Mouse (Mus musculus) MEL (cell line): ENCODE results near the gene Syt16. TPM values are rescaled to one million over a fixed set of nuclear protein-coding genes. Genes with fewer than 3 reads are reported as not detected.

Experiments used
- DNase-seq: peaks from one replicate; pipeline ENCODE4 v3.0.0; 2011; ENCODE audit warnings: low read depth, low spot score
- H3K27ac ChIP-seq: 2 replicates; pipeline ENCODE4 v1.5.1; 2012; ENCODE audit warnings: low read depth, mild to moderate bottlenecking, control low read depth, low read length, moderate library complexity; ENCODE audit not compliant: control insufficient read depth
- H3K27me3 ChIP-seq, 2 experiments: fragments of 150-350 bp in 1 of 2; sonication (generic) in 1 of 2; 2 replicates each; pipeline ENCODE4 v1.6.1; 2012; ENCODE audit warnings: low read length in 2 of 2, mild to moderate bottlenecking in 2 of 2, improper control_type of control experiment in 1 of 2, moderate library complexity in 1 of 2; ENCODE audit not compliant: insufficient read depth in 2 of 2, control insufficient read depth in 1 of 2
- H3K36me3 ChIP-seq, 2 experiments: 2 replicates each; pipeline ENCODE4 v1.6.1; 2012 to 2014; ENCODE audit warnings: low read length in 2 of 2, improper control_type of control experiment in 1 of 2, inconsistent platforms in 1 of 2, mild to moderate bottlenecking in 1 of 2; ENCODE audit not compliant: insufficient read depth in 2 of 2, control insufficient read depth in 1 of 2
- H3K4me1 ChIP-seq, 2 experiments: fragments of 150-350 bp in 1 of 2; sonication (generic) in 1 of 2; 2 replicates each; pipeline ENCODE4 v1.6.1; 2012; ENCODE audit warnings: low read length in 2 of 2, improper control_type of control experiment in 1 of 2, mild to moderate bottlenecking in 1 of 2; ENCODE audit not compliant: insufficient read depth in 2 of 2, control insufficient read depth in 1 of 2
- H3K4me3 ChIP-seq, 2 experiments: fragments of 150-350 bp in 1 of 2; sonication (generic) in 1 of 2; 2 replicates each; pipeline ENCODE4 v1.5.1; 2012; ENCODE audit warnings: low read depth in 2 of 2, low read length in 2 of 2, mild to moderate bottlenecking in 2 of 2, moderate library complexity in 2 of 2, control low read depth in 1 of 2, improper control_type of control experiment in 1 of 2; ENCODE audit not compliant: control insufficient read depth in 1 of 2, insufficient read depth in 1 of 2
- H3K79me2 ChIP-seq: 2 replicates; pipeline ENCODE4 v1.6.1; 2012; ENCODE audit warnings: mild to moderate bottlenecking, low read length, moderate library complexity; ENCODE audit not compliant: control insufficient read depth, poor library complexity, insufficient read depth
- H3K9ac ChIP-seq: 2 replicates; pipeline ENCODE4 v1.6.1; 2012; ENCODE audit warnings: low read depth, mild to moderate bottlenecking, control low read depth, low read length, moderate library complexity; ENCODE audit not compliant: control insufficient read depth, poor library complexity, severe bottlenecking
- H3K9me3 ChIP-seq: fragments of 150-350 bp; sonication (generic); replicated peaks from 2 replicates; pipeline ENCODE4 v1.6.1; 2012; ENCODE audit warnings: mild to moderate bottlenecking, low read length, improper control_type of control experiment, moderate library complexity; ENCODE audit not compliant: insufficient read depth
- CHD2 ChIP-seq: IDR thresholded peaks from 2 replicates; pipeline ENCODE4 v1.6.1; 2011; ENCODE audit warnings: low read length, improper control_type of control experiment
- E2F4 ChIP-seq: IDR thresholded peaks from 2 replicates; pipeline ENCODE4 v1.6.1; 2011; ENCODE audit warnings: low read depth, low read length, improper control_type of control experiment, borderline replicate concordance
- ELF1 ChIP-seq: IDR thresholded peaks from 2 replicates; pipeline ENCODE4 v1.6.1; 2014; ENCODE audit warnings: low read depth, mild to moderate bottlenecking, inconsistent platforms, low read length, improper control_type of control experiment, moderate library complexity
- EP300 ChIP-seq, 2 experiments: IDR thresholded peaks; 2 replicates each; pipeline ENCODE4 v1.6.1; 2011; ENCODE audit warnings: improper control_type of control experiment in 2 of 2, low read length in 2 of 2, low read depth in 1 of 2, mild to moderate bottlenecking in 1 of 2
- GABPA ChIP-seq: IDR thresholded peaks from 2 replicates; pipeline ENCODE4 v1.6.1; 2012; ENCODE audit warnings: low read depth, mild to moderate bottlenecking, inconsistent platforms, low read length, improper control_type of control experiment, moderate library complexity
- GATA1 ChIP-seq: IDR thresholded peaks from 2 replicates; pipeline ENCODE4 v1.6.1; 2011; ENCODE audit warnings: low read depth, low read length, improper control_type of control experiment
- HCFC1 ChIP-seq: IDR thresholded peaks from 2 replicates; pipeline ENCODE4 v1.6.1; 2012; ENCODE audit warnings: low read depth, mild to moderate bottlenecking, inconsistent platforms, low read length, improper control_type of control experiment, moderate library complexity
- JUND ChIP-seq: IDR thresholded peaks from 2 replicates; pipeline ENCODE4 v1.6.1; 2011; ENCODE audit warnings: low read depth, mild to moderate bottlenecking, improper control_type of control experiment, low read length
- MAFK ChIP-seq: IDR thresholded peaks from 2 replicates; pipeline ENCODE4 v1.6.1; 2011; ENCODE audit warnings: low read depth, mild to moderate bottlenecking, low read length, improper control_type of control experiment, borderline replicate concordance
- MAZ ChIP-seq: IDR thresholded peaks from 2 replicates; pipeline ENCODE4 v1.6.1; 2012; ENCODE audit warnings: low read depth, mild to moderate bottlenecking, inconsistent platforms, low read length, improper control_type of control experiment
- MEF2A ChIP-seq: IDR thresholded peaks from 2 replicates; pipeline ENCODE4 v1.6.1; 2014; ENCODE audit warnings: low read depth, mild to moderate bottlenecking, inconsistent platforms, low read length, improper control_type of control experiment; ENCODE audit not compliant: poor library complexity, insufficient replicate concordance, severe bottlenecking; ENCODE audit errors: extremely low read depth
- MXI1 ChIP-seq: IDR thresholded peaks from 2 replicates; pipeline ENCODE4 v1.6.1; 2011; ENCODE audit warnings: mild to moderate bottlenecking, low read depth, low read length, improper control_type of control experiment
- MYB ChIP-seq: IDR thresholded peaks from 2 replicates; pipeline ENCODE4 v1.6.1; 2011; ENCODE audit warnings: mild to moderate bottlenecking, low read depth, low read length, improper control_type of control experiment
- MYC ChIP-seq: IDR thresholded peaks from 2 replicates; pipeline ENCODE4 v1.6.1; 2011; ENCODE audit warnings: low read depth, mild to moderate bottlenecking, low read length, improper control_type of control experiment, moderate library complexity
- POLR2A ChIP-seq, 2 experiments: IDR thresholded peaks; 2 replicates each; pipeline ENCODE4 v1.6.1; 2011 to 2012; ENCODE audit warnings: low read length in 2 of 2, mild to moderate bottlenecking in 2 of 2, control low read depth in 1 of 2, improper control_type of control experiment in 1 of 2, low read depth in 1 of 2, moderate library complexity in 1 of 2; ENCODE audit not compliant: control insufficient read depth in 1 of 2, insufficient read depth in 1 of 2, poor library complexity in 1 of 2
- POLR2AphosphoS2 ChIP-seq: IDR thresholded peaks from 2 replicates; pipeline ENCODE4 v1.6.1; 2011; ENCODE audit warnings: low read length, improper control_type of control experiment
- SMC3 ChIP-seq: IDR thresholded peaks from 2 replicates; pipeline ENCODE4 v1.6.1; 2011; ENCODE audit warnings: low read depth, low read length, improper control_type of control experiment
- UBTF ChIP-seq: IDR thresholded peaks from 2 replicates; pipeline ENCODE4 v1.6.1; 2012; ENCODE audit warnings: low read depth, mild to moderate bottlenecking, inconsistent platforms, low read length, improper control_type of control experiment, moderate library complexity, borderline replicate concordance; ENCODE audit not compliant: insufficient read depth
- USF1 ChIP-seq: IDR thresholded peaks from 2 replicates; pipeline ENCODE4 v1.6.1; 2014; ENCODE audit warnings: low read depth, mild to moderate bottlenecking, inconsistent platforms, low read length, improper control_type of control experiment, moderate library complexity
- ZC3H11A ChIP-seq: IDR thresholded peaks from 2 replicates; pipeline ENCODE4 v1.6.1; 2012; ENCODE audit warnings: low read depth, mild to moderate bottlenecking, inconsistent platforms, low read length, improper control_type of control experiment
- ZMIZ1 ChIP-seq: IDR thresholded peaks from 2 replicates; pipeline ENCODE4 v1.6.1; 2012; ENCODE audit warnings: low read depth, mild to moderate bottlenecking, inconsistent platforms, low read length, improper control_type of control experiment, moderate library complexity
- polyA plus RNA-seq, 2 experiments: library from polyadenylated mRNA; stranded (reverse) in 1 of 2; unstranded in 1 of 2; fragments of >175 nt in 1 of 2; fragments of >200 nt in 1 of 2; gene quantifications; 2 replicates each; pipeline versions ENCODE4 v1.2.1 to v1.2.4; 2012; ENCODE audit warnings: low replicate concordance in 2 of 2, low read depth in 1 of 2; ENCODE audit not compliant: insufficient read length in 2 of 2, insufficient read depth in 1 of 2, missing spikeins in 1 of 2
- total RNA-seq: library from RNA; depleted of rRNA; stranded (reverse); fragments of 300-350 nt; gene quantifications from 2 replicates; pipeline ENCODE4 v1.2.3, GENCODE M21; 2012

Gene Syt16
- total and polyA plus RNA-seq, 3 experiments, result 0.07 TPM; not detected in 2

DNA sequence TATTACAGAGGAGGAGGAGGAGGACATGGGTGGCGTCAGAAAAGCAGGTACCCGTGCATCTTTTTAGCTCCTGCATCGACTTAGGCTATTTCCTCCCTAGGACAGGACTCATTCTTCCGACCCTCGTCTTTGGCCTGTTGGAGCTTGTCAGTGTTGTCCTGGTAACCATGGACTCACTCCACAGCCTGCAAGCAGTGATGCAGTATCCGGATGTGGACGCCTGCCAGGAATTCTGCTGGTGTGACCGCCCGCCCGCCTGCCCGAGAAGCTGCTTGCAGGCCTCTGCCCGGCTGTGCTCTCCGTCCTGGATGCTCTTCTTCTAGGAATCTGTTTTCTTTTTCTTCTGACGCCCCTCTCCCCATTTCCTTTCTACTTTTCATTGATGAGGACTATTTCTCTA, 14.9 kb upstream of the Syt16 start:
- Histone ChIP-seq H3K27me3 (no peaks in the 10 kb centered on the region), H3K79me2 (no peaks in the 10 kb centered on the region), H3K9me3 (no peaks in the 10 kb centered on the region), H3K4me3 (no peak overlapping the region), H3K9ac (no peak overlapping the region), H3K4me1 (no peaks in the 10 kb centered on the region), H3K36me3 (peaks cover 0 to 12% of the 10 kb centered on the region in 2 experiments; a peak in 2 of 4 replicates), H3K27ac (no peak overlapping the region)
- TF ChIP-seq SMC3, result no peak
- no peak for TF ChIP-seq ELF1
- TF ChIP-seq ZC3H11A, result no peak
- TF ChIP-seq MEF2A, result no peak
- TF ChIP-seq EP300 (IDR thresholded peaks at IDR 0.05; ENCODE audit: low read depth in 1 of 2, low read length in 2 of 2), result no peak
- no peak for TF ChIP-seq GATA1
- no peak for TF ChIP-seq MAFK
- no peak for TF ChIP-seq GABPA
- TF ChIP-seq ZMIZ1, result no peak
- no peak for TF ChIP-seq MAZ
- TF ChIP-seq USF1, result no peak
- TF ChIP-seq CHD2, result no peak
- no peak for TF ChIP-seq E2F4
- TF ChIP-seq POLR2AphosphoS2, result no peak
- no peak for TF ChIP-seq UBTF
- no peak for TF ChIP-seq JUND
- no peak for TF ChIP-seq MYB
- DNase-seq, result no peak

DNA sequence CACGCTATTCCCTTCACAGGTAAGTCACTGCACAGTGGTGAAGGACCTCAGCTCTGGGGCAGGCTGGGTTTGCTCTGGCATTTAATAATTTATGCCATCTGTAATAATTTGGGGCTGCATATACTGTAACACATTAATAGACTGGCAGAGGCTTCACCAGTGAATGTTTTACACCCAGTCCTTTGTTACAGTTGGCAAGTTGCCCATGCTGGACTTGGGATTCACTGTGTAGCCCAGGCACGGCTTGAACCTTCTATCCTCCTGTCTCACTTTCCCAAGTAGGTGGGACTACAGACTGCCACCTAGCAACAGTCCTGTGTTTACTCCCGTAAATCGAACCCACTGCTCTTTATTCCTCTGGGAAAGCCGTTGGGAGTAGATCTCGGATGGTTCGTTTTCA, 11.2 kb upstream of the Syt16 start:
- DNase-seq, result no peak
- Histone ChIP-seq H3K9me3 (no peaks in the 10 kb centered on the region), H3K4me1 (no peaks in the 10 kb centered on the region), H3K9ac (no peak overlapping the region), H3K27ac (no peak overlapping the region), H3K27me3 (no peaks in the 10 kb centered on the region), H3K79me2 (no peaks in the 10 kb centered on the region), H3K36me3 (peaks cover 0 to 4% of the 10 kb centered on the region in 2 experiments; a peak in 2 of 4 replicates), H3K4me3 (no peak overlapping the region)
- TF ChIP-seq GATA1 (no peak), POLR2AphosphoS2 (no peak), CHD2 (no peak), POLR2A (IDR thresholded peaks at IDR 0.05; ENCODE audit: control insufficient read depth in 1 of 2, insufficient read depth in 1 of 2, low read depth in 1 of 2, low read length in 2 of 2, poor library complexity in 1 of 2) (no peak), UBTF (no peak), MYC (no peak), MAFK (no peak), E2F4 (no peak), MAZ (no peak), ZMIZ1 (no peak), MXI1 (no peak), HCFC1 (no peak), JUND (no peak)
- TF ChIP-seq, all 39 proteins: peak for 0
